Mouse (Mus musculus) bone marrow, adult 2 months (tissue): ENCODE results near the gene Rhou. TPM values are rescaled to one million over a fixed set of nuclear protein-coding genes. Genes with fewer than 3 reads are reported as not detected.
A peak's percentile ranks its signal among the peaks of the same experiment; 100 is the strongest.

Experiments
- H3K27ac ChIP-seq: fragments of 200-500 bp; 2 replicates; pipeline ENCODE4 v1.5.1; 2012; ENCODE audit warnings: low read depth, mild to moderate bottlenecking, control low read depth, inconsistent platforms, low read length; ENCODE audit not compliant: control insufficient read depth, poor library complexity, insufficient read depth
- H3K4me1 ChIP-seq: fragments of 200-500 bp; 2 replicates; pipeline ENCODE4 v1.6.1; 2011; ENCODE audit warnings: low read length; ENCODE audit not compliant: control insufficient read depth, insufficient read depth
- H3K4me3 ChIP-seq: fragments of 200-500 bp; replicated peaks from 2 replicates; pipeline ENCODE3; 2011; ENCODE audit warnings: mild to moderate bottlenecking, low read depth, low read length, control low read depth; ENCODE audit not compliant: control insufficient read depth
- CTCF ChIP-seq: fragments of 200-500 bp; IDR thresholded peaks from 2 replicates; pipeline ENCODE4 v1.5.1; 2011; ENCODE audit warnings: low read length, control low read depth; ENCODE audit not compliant: control insufficient read depth, insufficient read depth
- POLR2A ChIP-seq: fragments of 200-500 bp; IDR thresholded peaks from 2 replicates; pipeline ENCODE4 v1.6.1; 2011; ENCODE audit warnings: low read depth, mild to moderate bottlenecking, control low read depth, low read length, borderline replicate concordance; ENCODE audit not compliant: control insufficient read depth
- WGBS: fragments of 180-500 bp; shearing (Covaris S2); methylation state at CpG from one replicate; pipeline ENCODE4 v1.1.7; 2018; 5-methylcytosine and 5-hydroxymethylcytosine counted together
- polyA plus RNA-seq: library from polyadenylated mRNA; stranded (reverse); fragments of >200 nt; gene quantifications from 2 replicates; pipeline ENCODE4 v1.2.4, GENCODE M21; 2011; ENCODE audit warnings: low replicate concordance; ENCODE audit not compliant: missing spikeins, insufficient read depth, insufficient read length

Rhou gene
- polyA plus RNA-seq, 1 experiment = 17.9 TPM

GRCm38 (mm10) chr8:123655351-123655779 is 1.6 kb downstream of the Rhou start:
- H3K4me3 ChIP-seq = peak overlapping the region; percentile 53
- peaks cover 1% of the 10 kb centered on the region; the same call in 1 of the 2 replicates for H3K4me1 ChIP-seq
- TF ChIP-seq CTCF = no peak
- no peak for TF ChIP-seq POLR2A
- peak overlapping the region; percentile 51; the same call in 1 of the 2 replicates for H3K27ac ChIP-seq
- WGBS = 28% methylated on average over 8 of the region's 8 CpGs

GRCm38 (mm10) chr8:123657826-123658225 is 4.1 kb downstream of the Rhou start:
- Histone ChIP-seq H3K4me1 (peaks cover 3% of the 10 kb centered on the region; the same call in 1 of the 2 replicates), H3K4me3 (no peak overlapping the region), H3K27ac (no peak overlapping the region)
- no peak for TF ChIP-seq CTCF
- TF ChIP-seq POLR2A = no peak
- 80% methylated on average over 8 of the region's 8 CpGs for WGBS

GRCm38 (mm10) chr8:123659469-123660057 is 5.8 kb downstream of the Rhou start:
- 75% methylated on average over 10 of the region's 10 CpGs for WGBS
- Histone ChIP-seq H3K27ac (no peak overlapping the region), H3K4me1 (peaks cover 3% of the 10 kb centered on the region; the same call in 1 of the 2 replicates), H3K4me3 (no peak overlapping the region)
- TF ChIP-seq POLR2A = no peak
- no peak for TF ChIP-seq CTCF

GRCm38 (mm10) chr8:123661515-123661914 is 7.8 kb downstream of the Rhou start:
- H3K4me1 ChIP-seq = peaks cover 3% of the 10 kb centered on the region; the same call in 1 of the 2 replicates
- H3K27ac ChIP-seq = no peak overlapping the region
- 52% methylated on average over 11 of the region's 11 CpGs for WGBS
- TF ChIP-seq CTCF (no peak), POLR2A (no peak)
- H3K4me3 ChIP-seq = no peak overlapping the region

GRCm38 (mm10) chr8:123665580-123665979 is 11.9 kb downstream of the Rhou start:
- TF ChIP-seq POLR2A = no peak
- TF ChIP-seq CTCF = no peak
- Histone ChIP-seq H3K4me1 (peaks cover 7% of the 10 kb centered on the region), H3K27ac (no peak overlapping the region), H3K4me3 (no peak overlapping the region)
- 38% methylated on average over 6 of the region's 6 CpGs for WGBS

- no peak overlapping the region for H3K27ac ChIP-seq
- WGBS = 89% methylated on average over 1 of the region's 1 CpGs
- no peak overlapping the region for H3K4me3 ChIP-seq
- peaks cover 8% of the 10 kb centered on the region for H3K4me1 ChIP-seq
- no peak for TF ChIP-seq CTCF
- no peak for TF ChIP-seq POLR2A
These were observed 13.1 kb downstream of the Rhou start for GRCm38 (mm10) chr8:123666832-123667231.

GRCm38 (mm10) chr8:123668681-123669080 is 15.0 kb downstream of the Rhou start:
- Histone ChIP-seq H3K27ac (peak overlapping the region; percentile 85), H3K4me3 (no peak overlapping the region), H3K4me1 (peaks cover 5% of the 10 kb centered on the region)
- TF ChIP-seq CTCF (no peak), POLR2A (no peak)
- 16% methylated on average over 4 of the region's 4 CpGs for WGBS

- Histone ChIP-seq H3K27ac (no peak overlapping the region), H3K4me3 (no peak overlapping the region), H3K4me1 (peaks cover 5% of the 10 kb centered on the region)
- 65% methylated on average over 7 of the region's 7 CpGs for WGBS
- no peak for TF ChIP-seq CTCF
- no peak for TF ChIP-seq POLR2A
These were observed 17.0 kb downstream of the Rhou start for GRCm38 (mm10) chr8:123670766-123671165.
